Mouse (Mus musculus) heart, embryonic 15.5 days (tissue): ENCODE results near the gene Rilp. TPM values are rescaled to one million over a fixed set of nuclear protein-coding genes. Genes with fewer than 3 reads are reported as not detected.
A peak's percentile ranks its signal among the peaks of the same experiment; 100 is the strongest.

ENCODE experiments used
- ATAC-seq: fragments of 200-750 bp; cut with Nextera tagmentation; replicated peaks from 2 replicates; pipeline ENCODE4 v1.8.0; 2017; ENCODE audit warnings: low read depth, moderate TSS enrichment; ENCODE audit not compliant: insufficient number of reproducible peaks, insufficient read depth, low FRiP score
- H3K27ac ChIP-seq: fragments of 300-500 bp; sonication (generic); 2 replicates; pipeline ENCODE4 v1.5.1; 2015; ENCODE audit warnings: mild to moderate bottlenecking, inconsistent platforms
- H3K27me3 ChIP-seq: fragments of 300-500 bp; sonication (generic); 2 replicates; pipeline ENCODE4 v1.6.1; 2015; ENCODE audit warnings: inconsistent platforms
- H3K36me3 ChIP-seq: fragments of 300-500 bp; sonication (generic); 2 replicates; pipeline ENCODE4 v1.6.1; 2015; ENCODE audit warnings: mild to moderate bottlenecking, inconsistent platforms
- H3K4me1 ChIP-seq: fragments of 300-500 bp; sonication (generic); replicated peaks from 2 replicates; pipeline ENCODE4 v1.6.1; 2015; ENCODE audit warnings: inconsistent platforms
- H3K4me2 ChIP-seq: fragments of 300-500 bp; sonication (generic); 2 replicates; pipeline ENCODE4 v1.6.1; 2015; ENCODE audit warnings: inconsistent platforms, mild to moderate bottlenecking, moderate library complexity
- H3K4me3 ChIP-seq: fragments of 300-500 bp; sonication (generic); 2 replicates; pipeline ENCODE4 v1.5.1; 2015; ENCODE audit warnings: mild to moderate bottlenecking, inconsistent platforms
- H3K9ac ChIP-seq: fragments of 300-500 bp; sonication (generic); 2 replicates; pipeline ENCODE4 v1.6.1; 2015; ENCODE audit warnings: mild to moderate bottlenecking, inconsistent platforms
- H3K9me3 ChIP-seq: fragments of 300-500 bp; sonication (generic); replicated peaks from 2 replicates; pipeline ENCODE4 v1.6.1; 2016; ENCODE audit warnings: inconsistent platforms
- WGBS: fragments of 180-500 bp; shearing (Covaris S2); methylation state at CpG from one replicate; pipeline ENCODE4 v1.1.7; 2015; ENCODE audit warnings: mixed read lengths; 5-methylcytosine and 5-hydroxymethylcytosine counted together
- polyA plus RNA-seq: library from polyadenylated mRNA; unstranded; fragments of >200 nt; fragmentation: Nextera tagmentation; extraction: Ambion mirVana; gene quantifications from 2 replicates; pipeline ENCODE4 v1.2.1, GENCODE M21; 2015

Gene Rilp
- polyA plus RNA-seq, 1 experiment from 2014 or later: 9.2 TPM

GRCm38 (mm10) chr11:75535106-75535795 lies 25.4 kb downstream of the Rilp start:
- Histone ChIP-seq H3K36me3 (no peaks in the 10 kb centered on the region), H3K9me3 (no peaks in the 10 kb centered on the region), H3K4me1 (peaks cover 33% of the 10 kb centered on the region), H3K4me2 (peak overlapping the region; percentile 11; the same call in 1 of the 2 replicates), H3K9ac (no peak overlapping the region), H3K27ac (peak overlapping the region; percentile 20; the same call in 1 of the 2 replicates), H3K27me3 (no peaks in the 10 kb centered on the region), H3K4me3 (no peak overlapping the region)
- ATAC-seq: no peak
- WGBS: 32% methylated on average over 13 of the region's 13 CpGs

GRCm38 (mm10) chr11:75536255-75537024 lies 26.5 kb downstream of the Rilp start:
- Histone ChIP-seq H3K4me3 (no peak overlapping the region), H3K9me3 (no peaks in the 10 kb centered on the region), H3K36me3 (no peaks in the 10 kb centered on the region), H3K27me3 (no peaks in the 10 kb centered on the region), H3K27ac (no peak overlapping the region), H3K4me2 (no peak overlapping the region), H3K9ac (no peak overlapping the region), H3K4me1 (peaks cover 41% of the 10 kb centered on the region)
- no peak for ATAC-seq
- WGBS: 87% methylated on average over 12 of the region's 12 CpGs

DNA sequence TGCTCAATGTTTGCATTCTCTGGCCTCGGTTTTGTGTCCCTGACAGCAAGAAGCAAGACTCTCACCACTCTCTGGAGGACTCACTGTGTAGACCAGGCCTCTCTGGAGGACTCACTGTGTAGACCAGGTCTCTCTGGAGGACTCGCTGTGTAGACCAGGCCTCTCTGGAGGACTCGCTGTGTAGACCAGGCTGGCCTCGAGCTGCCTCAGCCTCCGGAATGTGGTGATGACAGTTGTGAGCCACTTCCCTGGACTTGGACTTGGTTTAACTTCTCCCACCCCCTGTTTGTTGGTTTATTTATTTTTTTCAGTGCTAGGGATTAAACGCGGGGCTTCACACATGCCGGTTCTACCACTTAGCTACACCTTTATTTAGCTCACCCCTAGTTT lies 27.1 kb downstream of the Rilp start:
- Histone ChIP-seq H3K27ac (no peak overlapping the region), H3K4me2 (no peak overlapping the region), H3K36me3 (no peaks in the 10 kb centered on the region), H3K4me3 (no peak overlapping the region), H3K9ac (no peak overlapping the region), H3K4me1 (peaks cover 40% of the 10 kb centered on the region), H3K27me3 (no peaks in the 10 kb centered on the region), H3K9me3 (no peaks in the 10 kb centered on the region)
- ATAC-seq: no peak
- 81% methylated on average over 8 of the region's 8 CpGs for WGBS

DNA sequence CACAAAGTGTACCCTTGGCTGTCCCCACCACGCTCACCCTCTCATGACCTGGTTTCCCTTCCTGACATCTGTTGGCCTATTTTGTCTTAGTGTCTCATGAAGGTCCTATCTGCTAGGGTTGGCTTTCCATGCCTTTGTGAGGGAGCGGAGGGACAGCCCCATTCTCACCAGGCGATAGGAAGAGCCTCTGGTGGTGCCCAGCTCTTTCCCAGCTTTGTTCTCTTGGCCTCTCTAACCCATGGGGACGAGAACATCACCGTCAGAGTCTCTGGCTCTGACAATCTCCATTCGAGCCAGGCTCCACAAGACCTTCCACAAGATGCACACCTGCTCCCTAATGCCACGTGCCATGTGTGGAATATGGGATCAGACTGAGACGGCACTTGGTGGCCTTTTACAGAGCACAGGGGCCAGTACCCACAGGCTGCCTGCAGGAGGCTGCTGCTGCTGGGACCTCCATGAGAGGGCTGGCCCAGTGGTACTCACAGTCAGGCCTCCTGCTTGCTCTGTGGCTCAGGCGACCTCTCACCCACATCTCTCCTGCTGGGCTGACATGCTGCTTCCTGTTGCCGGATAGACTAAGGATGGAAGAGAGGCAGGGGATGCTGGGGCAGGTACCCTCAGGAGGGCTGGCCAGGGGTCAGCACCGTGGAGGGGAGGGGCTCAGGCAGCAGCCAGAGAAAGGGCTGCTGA lies 27.7 kb downstream of the Rilp start:
- WGBS: 56% methylated on average over 11 of the region's 11 CpGs
- no peaks in the 10 kb centered on the region for H3K36me3 ChIP-seq
- no peak overlapping the region for H3K9ac ChIP-seq
- H3K4me3 ChIP-seq: no peak overlapping the region
- H3K4me2 ChIP-seq: no peak overlapping the region
- no peaks in the 10 kb centered on the region for H3K9me3 ChIP-seq
- H3K4me1 ChIP-seq: peaks cover 34% of the 10 kb centered on the region
- ATAC-seq: 0 out of 2 replicates have a peak, but pooled peaks have one; percentile 41
- no peaks in the 10 kb centered on the region for H3K27me3 ChIP-seq
- peak overlapping the region; percentile 18; the same call in 1 of the 2 replicates for H3K27ac ChIP-seq

- H3K27ac ChIP-seq: peak overlapping the region; percentile 18
- H3K4me2 ChIP-seq: no peak overlapping the region
- H3K27me3 ChIP-seq: no peaks in the 10 kb centered on the region
- H3K4me1 ChIP-seq: peaks cover 34% of the 10 kb centered on the region
- no peaks in the 10 kb centered on the region for H3K36me3 ChIP-seq
- 61% methylated on average over 9 of the region's 9 CpGs for WGBS
- no peak overlapping the region for H3K9ac ChIP-seq
- ATAC-seq: no peak
- H3K4me3 ChIP-seq: no peak overlapping the region
- H3K9me3 ChIP-seq: no peaks in the 10 kb centered on the region
Measured at GRCm38 (mm10) chr11:75538184-75538969, 28.5 kb downstream of the Rilp start.

DNA sequence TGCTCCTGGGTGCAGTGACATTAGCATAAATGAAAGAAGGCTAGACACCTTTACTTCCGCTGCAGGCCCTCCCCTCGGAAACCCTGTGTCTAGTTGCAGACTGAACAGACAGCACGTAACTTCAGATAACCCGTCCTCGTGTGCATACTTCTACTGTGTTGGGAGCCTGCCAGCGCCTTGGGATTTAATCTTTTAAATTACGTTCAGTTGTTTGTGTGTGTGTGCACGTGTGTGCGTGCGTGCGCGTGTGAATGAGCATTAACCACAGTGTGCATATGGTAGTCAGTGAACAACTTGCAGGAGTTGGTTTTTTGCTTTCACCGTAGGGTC lies 29.0 kb downstream of the Rilp start:
- 0 out of 2 replicates have a peak overlapping the region, but pooled peaks have one; percentile 18 for H3K27ac ChIP-seq
- WGBS: 72% methylated on average over 13 of the region's 13 CpGs

GRCm38 (mm10) chr11:75540209-75540608 lies 30.3 kb downstream of the Rilp start:
- Histone ChIP-seq H3K9ac (no peak overlapping the region), H3K4me3 (no peak overlapping the region), H3K27ac (no peak overlapping the region), H3K27me3 (no peaks in the 10 kb centered on the region), H3K9me3 (no peaks in the 10 kb centered on the region), H3K36me3 (no peaks in the 10 kb centered on the region), H3K4me1 (peaks cover 30% of the 10 kb centered on the region), H3K4me2 (no peak overlapping the region)
- no peak for ATAC-seq
- 87% methylated on average over 8 of the region's 8 CpGs for WGBS

More for the DNA sequence above, 29.0 kb downstream of the Rilp start:
- Histone ChIP-seq H3K9me3 (no peaks in the 10 kb centered on the region), H3K4me2 (no peak overlapping the region), H3K36me3 (no peaks in the 10 kb centered on the region), H3K4me1 (peaks cover 34% of the 10 kb centered on the region), H3K4me3 (no peak overlapping the region), H3K9ac (no peak overlapping the region), H3K27me3 (no peaks in the 10 kb centered on the region)
- no peak for ATAC-seq

GRCm38 (mm10) chr11:75540710-75541581 lies 31.1 kb downstream of the Rilp start:
- ATAC-seq: 0 out of 2 replicates have a peak, but pooled peaks have one; percentile 10
- Histone ChIP-seq H3K27me3 (no peaks in the 10 kb centered on the region), H3K9ac (no peak overlapping the region), H3K4me3 (no peak overlapping the region), H3K9me3 (no peaks in the 10 kb centered on the region), H3K4me1 (peaks cover 30% of the 10 kb centered on the region), H3K4me2 (no peak overlapping the region), H3K27ac (peak overlapping the region; percentile 21; the same call in 1 of the 2 replicates), H3K36me3 (no peaks in the 10 kb centered on the region)
- 57% methylated on average over 19 of the region's 19 CpGs for WGBS

GRCm38 (mm10) chr11:75544713-75545112 lies 34.8 kb downstream of the Rilp start:
- Histone ChIP-seq H3K36me3 (no peaks in the 10 kb centered on the region), H3K27me3 (no peaks in the 10 kb centered on the region), H3K27ac (no peak overlapping the region), H3K9ac (no peak overlapping the region), H3K4me3 (no peak overlapping the region), H3K4me2 (no peak overlapping the region), H3K9me3 (no peaks in the 10 kb centered on the region), H3K4me1 (peaks cover 18% of the 10 kb centered on the region)
- ATAC-seq: no peak
- WGBS: 74% methylated on average over 9 of the region's 9 CpGs

GRCm38 (mm10) chr11:75546057-75546456 lies 36.2 kb downstream of the Rilp start:
- ATAC-seq: no peak
- Histone ChIP-seq H3K4me2 (no peak overlapping the region), H3K4me3 (no peak overlapping the region), H3K27ac (no peak overlapping the region), H3K27me3 (no peaks in the 10 kb centered on the region), H3K9me3 (no peaks in the 10 kb centered on the region), H3K4me1 (peaks cover 26% of the 10 kb centered on the region), H3K36me3 (no peaks in the 10 kb centered on the region), H3K9ac (no peak overlapping the region)
- WGBS: 64% methylated on average over 4 of the region's 4 CpGs
